Mouse (Mus musculus) embryonic facial prominence, embryonic 14.5 days (tissue): ENCODE results near the gene Vcpkmt. TPM values are rescaled to one million over a fixed set of nuclear protein-coding genes. Genes with fewer than 3 reads are reported as not detected.
A peak's percentile ranks its signal among the peaks of the same experiment; 100 is the strongest.
"Not testable (repeated sequence)": the region's sequence is repeated elsewhere in the genome, so short reads cannot be mapped to it uniquely, and the experiment has no call there.

Experiments
- ATAC-seq: fragments of 200-750 bp; cut with Nextera tagmentation; 2 replicates; pipeline ENCODE4 v1.8.0; 2017; ENCODE audit warnings: low read depth, moderate number of reproducible peaks, moderate TSS enrichment
- DNase-seq: peaks from one replicate; pipeline ENCODE4 v3.0.0-alpha.2; 2015; ENCODE audit warnings: low spot score
- H3K27ac ChIP-seq: fragments of 300-500 bp; sonication (generic); replicated peaks from 2 replicates; pipeline ENCODE4 v1.5.1; 2014; ENCODE audit warnings: low read depth, mild to moderate bottlenecking, low read length, moderate library complexity
- H3K27me3 ChIP-seq: fragments of 300-500 bp; sonication (generic); replicated peaks from 2 replicates; pipeline ENCODE4 v1.6.1; 2014; ENCODE audit warnings: low read length; ENCODE audit not compliant: control insufficient read depth, insufficient read depth
- H3K36me3 ChIP-seq: fragments of 300-500 bp; sonication (generic); 2 replicates; pipeline ENCODE4 v1.6.1; 2014; ENCODE audit warnings: low read length, mixed read lengths; ENCODE audit not compliant: control insufficient read depth, insufficient read depth
- H3K4me1 ChIP-seq: fragments of 300-500 bp; sonication (generic); 2 replicates; pipeline ENCODE4 v1.6.1; 2014; ENCODE audit warnings: antibody characterized with exemption, low read length; ENCODE audit not compliant: control insufficient read depth, insufficient read depth
- H3K4me2 ChIP-seq: fragments of 300-500 bp; sonication (generic); 2 replicates; pipeline ENCODE4 v1.6.1; 2014; ENCODE audit warnings: low read depth, mild to moderate bottlenecking, low read length, moderate library complexity, mixed read lengths
- H3K4me3 ChIP-seq: fragments of 300-500 bp; sonication (generic); 2 replicates; pipeline ENCODE4 v1.5.1; 2014; ENCODE audit warnings: low read depth, mild to moderate bottlenecking, low read length
- H3K9ac ChIP-seq: fragments of 300-500 bp; sonication (generic); 2 replicates; pipeline ENCODE4 v1.6.1; 2014; ENCODE audit warnings: low read depth, mild to moderate bottlenecking, low read length, moderate library complexity, mixed read lengths
- H3K9me3 ChIP-seq: fragments of 300-500 bp; sonication (generic); 2 replicates; pipeline ENCODE4 v1.6.1; 2016; ENCODE audit warnings: low read length; ENCODE audit not compliant: control insufficient read depth
- WGBS: fragments of 180-500 bp; shearing (Covaris S2); extraction: QIAGEN DNeasy Blood & Tissue Kit; methylation state at CpG from one replicate; pipeline ENCODE4 v1.1.7; 2014; 5-methylcytosine and 5-hydroxymethylcytosine counted together
- polyA plus RNA-seq: library from polyadenylated mRNA; unstranded; fragments of >200 nt; fragmentation: Nextera tagmentation; extraction: Ambion mirVana; gene quantifications from 2 replicates; pipeline ENCODE4 v1.2.1, GENCODE M21; 2014

Vcpkmt gene
- 20.9 and 22.9 TPM in 2 replicates for polyA plus RNA-seq

- peak within 1 kb of the TSS; percentile 66 for H3K4me3 ChIP-seq
- WGBS: under 1% methylated on average over 45 of the region's 56 CpGs
- DNase-seq: peak; percentile 96
Observed at GRCm38 (mm10) chr12:69582613-69583269, at the start of gene Vcpkmt. Vcpkmt (minus strand) TSS chr12:69583028.

GRCm38 (mm10) chr12:69618590-69618989 lies 35.8 kb upstream of the Vcpkmt start:
- not testable (repeated sequence) for ATAC-seq, H3K27me3 ChIP-seq, DNase-seq, H3K4me1 ChIP-seq, H3K9me3 ChIP-seq, H3K4me3 ChIP-seq, H3K4me2 ChIP-seq, H3K9ac ChIP-seq, H3K27ac ChIP-seq
- 93% methylated on average over 5 of the region's 5 CpGs for WGBS
- H3K36me3 ChIP-seq: peaks cover 47% of the 10 kb centered on the region

More at GRCm38 (mm10) chr12:69582613-69583269, at the start of gene Vcpkmt:
- H3K27ac ChIP-seq: peak within 1 kb of the TSS; percentile 64
- ATAC-seq: peak; percentile 97
- peak within 1 kb of the TSS; percentile 56 for H3K4me2 ChIP-seq
- H3K27me3 ChIP-seq: no peaks in the 10 kb centered on the region
- H3K9ac ChIP-seq: peak within 1 kb of the TSS; percentile 79
- peaks cover 43% of the 10 kb centered on the region for H3K36me3 ChIP-seq
- no peaks in the 10 kb centered on the region for H3K9me3 ChIP-seq
- no peaks in the 10 kb centered on the region; the same call in 1 of the 2 replicates for H3K4me1 ChIP-seq

GRCm38 (mm10) chr12:69604367-69604766 lies 21.5 kb upstream of the Vcpkmt start:
- Histone ChIP-seq H3K9ac (no peak overlapping the region), H3K4me2 (no peak overlapping the region), H3K36me3 (peaks cover 47% of the 10 kb centered on the region), H3K4me1 (no peaks in the 10 kb centered on the region), H3K27ac (no peak overlapping the region), H3K27me3 (no peaks in the 10 kb centered on the region), H3K4me3 (no peak overlapping the region), H3K9me3 (no peaks in the 10 kb centered on the region)
- ATAC-seq (no peak), DNase-seq (no peak)
- WGBS: 87% methylated on average over 2 of the region's 2 CpGs

- no peak overlapping the region for H3K4me2 ChIP-seq
- no peaks in the 10 kb centered on the region for H3K9me3 ChIP-seq
- no peak for ATAC-seq
- no peak overlapping the region for H3K27ac ChIP-seq
- no peaks in the 10 kb centered on the region for H3K27me3 ChIP-seq
- no peaks in the 10 kb centered on the region for H3K4me1 ChIP-seq
- no peak overlapping the region for H3K4me3 ChIP-seq
- DNase-seq: no peak
- H3K36me3 ChIP-seq: peaks cover 34% of the 10 kb centered on the region
- 94% methylated on average over 4 of the region's 4 CpGs for WGBS
- H3K9ac ChIP-seq: no peak overlapping the region
Observed at GRCm38 (mm10) chr12:69597446-69597845, 14.6 kb upstream of the Vcpkmt start.

- Histone ChIP-seq H3K9ac (no peak overlapping the region), H3K4me1 (no peaks in the 10 kb centered on the region), H3K4me2 (no peak overlapping the region), H3K36me3 (peaks cover 51% of the 10 kb centered on the region), H3K4me3 (no peak overlapping the region), H3K27ac (no peak overlapping the region), H3K27me3 (no peaks in the 10 kb centered on the region), H3K9me3 (no peaks in the 10 kb centered on the region)
- no peak for ATAC-seq
- WGBS: 94% methylated on average over 5 of the region's 5 CpGs
- no peak for DNase-seq
Observed at GRCm38 (mm10) chr12:69593130-69593529, 10.3 kb upstream of the Vcpkmt start.

GRCm38 (mm10) chr12:69583270-69583629 lies 422 bp upstream of the Vcpkmt start:
- H3K4me1 ChIP-seq: no peaks in the 10 kb centered on the region; the same call in 1 of the 2 replicates
- H3K36me3 ChIP-seq: peaks cover 43% of the 10 kb centered on the region
- H3K27me3 ChIP-seq: no peaks in the 10 kb centered on the region
- H3K9ac ChIP-seq: peak overlapping the region; percentile 79
- H3K4me3 ChIP-seq: peak overlapping the region; percentile 66
- H3K4me2 ChIP-seq: peak overlapping the region; percentile 56
- ATAC-seq (no peak), DNase-seq (no peak)
- whole genome bisulfite sequencing: 47% methylated on average over 5 of the region's 5 CpGs
- peak overlapping the region; percentile 64; the same call in 1 of the 2 replicates for H3K27ac ChIP-seq
- H3K9me3 ChIP-seq: no peaks in the 10 kb centered on the region

GRCm38 (mm10) chr12:69582216-69582612 lies 614 bp downstream of the Vcpkmt start:
- H3K9me3 ChIP-seq: no peaks in the 10 kb centered on the region
- peak overlapping the region; percentile 64; the same call in 1 of the 2 replicates for H3K27ac ChIP-seq
- H3K4me2 ChIP-seq: peak overlapping the region; percentile 56
- H3K4me3 ChIP-seq: peak overlapping the region; percentile 66
- ATAC-seq (no peak), DNase-seq (no peak)
- no peaks in the 10 kb centered on the region; the same call in 1 of the 2 replicates for H3K4me1 ChIP-seq
- 23% methylated on average over 9 of the region's 9 CpGs for WGBS
- H3K27me3 ChIP-seq: no peaks in the 10 kb centered on the region
- peak overlapping the region; percentile 79 for H3K9ac ChIP-seq
- H3K36me3 ChIP-seq: peaks cover 43% of the 10 kb centered on the region

GRCm38 (mm10) chr12:69579623-69580022 lies 3.2 kb downstream of the Vcpkmt start:
- ATAC-seq (no peak), DNase-seq (no peak)
- H3K36me3 ChIP-seq: peaks cover 33% of the 10 kb centered on the region
- H3K4me1 ChIP-seq: no peaks in the 10 kb centered on the region; the same call in 1 of the 2 replicates
- H3K27ac ChIP-seq: no peak overlapping the region
- no peaks in the 10 kb centered on the region for H3K27me3 ChIP-seq
- H3K4me3 ChIP-seq: no peak overlapping the region
- H3K9me3 ChIP-seq: no peaks in the 10 kb centered on the region
- WGBS: 95% methylated on average over 5 of the region's 5 CpGs
- no peak overlapping the region for H3K4me2 ChIP-seq
- no peak overlapping the region for H3K9ac ChIP-seq
